Mouse (Mus musculus) megakaryocyte, adult 5-6 weeks (primary cell): ENCODE measurements around the gene Cnp. TPM values are rescaled to one million over a fixed set of nuclear protein-coding genes. Genes with fewer than 3 reads are reported as not detected.

Experiments used
- ATAC-seq: 2 replicates; pipeline ENCODE4 v1.8.0; 2016; ENCODE audit warnings: mild to moderate bottlenecking, inconsistent platforms; ENCODE audit not compliant: poor library complexity, severe bottlenecking
- total RNA-seq, 2 experiments: library from RNA; stranded (forward) in 1 of 2; stranded (reverse) in 1 of 2; fragments of 153-499, 151-499 nt in 1 of 2; fragments of 221-1000, 200-1000 nt in 1 of 2; gene quantifications; 2 replicates each; pipeline versions ENCODE4 v1.2.3 to v1.2.4; 2015 to 2017

Gene Cnp
- total RNA-seq, 2 experiments from 2014 or later, result 9.5 to 23.9 TPM

DNA sequence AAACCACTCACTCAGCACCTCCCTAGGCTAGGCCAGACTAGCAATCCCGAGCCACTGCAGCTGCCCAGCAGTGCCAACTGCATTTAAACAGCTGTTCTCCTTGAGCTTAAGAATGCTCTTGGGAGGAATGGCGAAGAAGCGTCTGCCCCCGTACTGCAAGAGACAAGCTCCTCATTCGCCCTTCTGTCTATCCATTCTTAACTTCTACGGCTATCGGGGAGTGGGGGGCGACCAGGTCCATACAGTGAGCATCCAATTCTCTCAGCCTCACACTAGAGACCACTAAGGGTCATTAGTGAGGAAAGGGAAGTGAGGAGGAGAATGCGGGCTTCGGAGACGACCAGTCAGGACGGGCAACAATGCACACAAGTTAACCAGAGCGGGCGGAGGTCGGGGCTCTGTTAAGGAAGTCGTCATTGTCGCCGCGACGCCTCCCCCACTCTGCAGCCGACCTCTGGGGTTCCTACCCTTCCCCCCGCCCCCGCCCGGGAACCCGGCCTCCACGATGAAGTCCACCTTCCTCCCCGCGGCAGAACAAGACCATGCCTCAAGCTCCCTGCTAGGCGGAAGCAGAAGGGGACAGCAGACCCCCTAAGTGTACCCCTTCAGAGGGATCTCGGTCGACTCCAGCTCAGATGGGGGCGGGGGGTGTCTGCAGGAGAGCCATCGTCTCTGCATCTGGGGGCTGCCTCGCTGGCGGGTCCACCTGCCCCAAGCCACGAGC is 44.2 kb downstream of the Cnp start, which contains the start of gene Nkiras2:
Gene Nkiras2, plus strand, starts transcription at position 484 of the 724 bp plus-strand sequence.
- ATAC-seq, result peak; percentile 51

DNA sequence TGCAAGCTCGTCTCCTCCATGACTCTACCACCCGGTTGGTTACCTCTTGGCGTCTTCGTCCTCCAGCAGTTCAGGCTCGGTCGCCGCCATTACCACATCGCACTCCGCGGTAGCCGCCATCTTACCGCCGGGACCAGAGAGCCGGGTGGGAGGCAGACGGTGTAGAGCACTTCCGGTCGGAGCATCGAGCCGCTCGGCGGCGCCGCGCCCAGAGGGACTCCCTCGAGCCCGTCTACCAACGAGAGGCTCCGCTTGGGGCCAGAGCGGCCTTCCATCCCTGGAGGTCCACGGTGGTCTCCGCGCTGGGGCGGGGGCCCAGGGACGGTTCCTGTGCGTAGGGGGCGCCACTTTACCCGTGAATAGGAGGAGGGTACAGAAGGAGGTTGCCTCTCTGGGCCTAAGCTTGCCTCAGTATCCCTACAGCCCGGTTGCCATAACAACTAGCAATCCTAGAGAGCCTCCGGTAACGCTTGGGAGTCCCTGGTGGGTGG is 44.8 kb downstream of the Cnp start:
- ATAC-seq, result peak; percentile 83

DNA sequence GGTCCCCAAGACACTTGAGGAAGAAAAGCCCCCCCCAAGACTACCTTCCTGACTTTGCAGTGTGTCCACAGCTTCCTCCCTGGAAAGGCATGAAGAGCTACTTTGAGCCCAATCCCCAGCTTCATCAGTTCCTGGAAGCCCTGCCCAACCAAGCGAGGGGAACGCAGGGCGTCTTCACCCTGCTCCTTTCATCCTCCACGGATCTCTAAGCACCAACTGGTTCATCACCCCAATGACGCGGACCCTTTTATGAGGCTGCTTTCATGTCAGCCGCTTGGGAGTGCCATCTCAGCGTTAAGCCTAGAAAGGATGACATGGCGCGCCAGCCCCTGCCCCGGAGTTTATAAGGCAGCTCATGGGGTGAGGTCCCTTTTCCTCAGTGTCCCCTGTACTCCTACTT is 45.3 kb downstream of the Cnp start, which contains the start of gene Dnajc7:
Gene Dnajc7, minus strand, starts transcription at position 187 of the 400 bp plus-strand sequence.
- ATAC-seq, result no peak

DNA sequence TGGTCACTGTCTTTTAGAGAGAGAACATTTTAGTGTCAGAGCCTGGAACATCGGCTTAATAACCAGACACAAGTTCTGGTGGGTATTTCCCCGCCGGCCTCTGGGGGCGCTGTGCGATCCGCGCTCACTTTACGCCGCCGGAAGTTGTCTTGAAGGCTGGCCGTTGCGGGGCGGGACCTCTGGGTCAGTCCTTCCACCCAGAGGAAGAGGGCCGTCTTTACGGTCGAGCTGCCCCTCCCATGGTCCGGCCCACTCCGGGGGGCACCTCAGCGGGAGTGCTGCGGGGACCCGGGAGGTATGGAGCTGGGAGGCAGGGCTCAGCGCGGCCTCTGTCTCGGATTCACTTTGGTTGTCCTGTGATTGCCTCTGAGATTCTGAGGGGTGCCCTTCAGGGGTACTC is 48.0 kb downstream of the Cnp start:
- peak; percentile 63 for ATAC-seq

DNA sequence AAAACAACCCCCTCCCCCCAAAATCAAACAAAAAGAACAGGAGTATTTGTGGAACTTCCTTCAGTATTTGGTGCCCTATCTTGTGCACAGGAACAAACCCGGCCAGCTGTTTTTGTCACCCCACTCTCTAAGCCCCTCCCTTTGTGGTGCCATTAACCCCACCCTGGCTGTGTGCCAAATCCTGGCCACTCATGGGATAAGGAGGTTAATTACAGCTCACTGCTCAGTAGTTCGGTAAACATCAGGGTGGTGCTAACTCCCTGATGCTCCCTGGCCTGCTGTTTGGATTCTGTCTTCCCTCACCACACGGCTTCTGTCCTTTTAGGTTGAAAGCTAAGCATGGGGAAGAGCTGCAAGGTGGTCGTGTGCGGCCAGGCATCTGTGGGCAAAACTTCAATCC is 49.2 kb downstream of the Cnp start:
- ATAC-seq, result no peak

DNA sequence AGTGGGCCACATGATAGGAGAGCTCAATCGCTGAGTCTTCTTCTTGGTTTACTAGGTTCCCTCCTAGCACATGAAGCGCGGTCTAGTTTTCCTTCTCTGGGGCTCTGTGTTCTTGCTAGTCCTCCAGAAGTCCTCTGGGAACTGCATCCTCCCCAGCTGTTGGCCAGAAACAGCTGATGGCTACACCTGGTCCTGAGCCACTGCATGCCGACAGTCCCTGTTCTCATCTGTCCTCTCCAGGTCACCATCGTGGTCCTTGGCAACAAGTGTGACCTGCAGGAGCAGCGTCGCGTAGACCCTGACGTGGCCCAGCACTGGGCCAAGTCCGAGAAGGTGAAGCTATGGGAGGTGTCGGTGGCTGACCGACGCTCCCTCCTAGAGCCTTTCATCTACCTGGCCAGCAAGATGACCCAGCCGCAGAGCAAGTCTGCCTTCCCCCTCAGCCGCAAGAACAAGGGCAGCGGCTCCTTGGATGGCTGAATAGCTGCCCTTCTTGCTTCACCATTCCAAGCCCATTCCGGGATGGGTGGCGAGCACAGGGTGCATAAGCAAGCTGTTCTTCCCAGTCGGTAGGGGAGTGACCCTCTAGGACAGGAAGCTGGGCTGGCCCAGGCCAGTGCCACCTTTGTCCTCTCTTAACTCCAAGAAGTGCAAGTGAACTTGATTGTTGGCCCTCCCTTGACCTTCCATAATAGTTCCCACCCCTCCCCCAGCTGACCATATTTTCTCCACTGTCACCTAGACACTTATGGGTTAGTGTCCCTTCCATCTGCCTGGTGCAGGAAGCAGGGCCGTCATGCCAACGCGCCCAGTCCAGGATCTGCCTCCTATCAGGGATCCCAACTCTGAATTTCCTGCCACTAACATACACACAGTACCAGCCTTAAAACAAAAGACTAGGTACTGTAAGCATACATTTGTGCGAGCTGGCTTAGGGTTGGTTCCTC is 51.3 kb downstream of the Cnp start:
- ATAC-seq, result no peak

DNA sequence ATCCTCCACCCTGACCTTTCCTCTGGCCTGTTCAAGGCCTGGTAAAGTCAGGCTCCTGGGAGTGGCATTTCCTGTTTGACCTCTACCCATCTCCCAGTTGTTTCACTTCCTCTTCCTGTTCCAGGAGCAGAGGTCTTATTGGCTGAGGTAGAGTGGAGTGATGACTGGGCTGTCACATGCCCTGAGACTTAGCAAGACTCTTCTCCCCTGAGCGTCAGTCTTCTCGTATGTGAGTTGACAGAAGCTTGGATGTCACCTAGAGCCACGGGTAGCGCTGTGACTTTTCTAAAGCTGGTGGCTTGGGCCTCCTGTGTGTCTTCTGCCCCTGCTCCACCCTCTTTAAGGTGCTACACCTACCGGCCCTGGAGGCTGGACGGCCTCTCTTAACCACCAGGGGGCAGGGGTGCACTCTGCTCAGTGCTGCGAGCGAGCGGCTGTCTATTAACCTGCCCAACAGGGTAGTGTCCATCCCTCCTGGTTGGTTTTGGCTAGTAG is 52.0 kb downstream of the Cnp start:
- ATAC-seq, result peak; percentile 77

DNA sequence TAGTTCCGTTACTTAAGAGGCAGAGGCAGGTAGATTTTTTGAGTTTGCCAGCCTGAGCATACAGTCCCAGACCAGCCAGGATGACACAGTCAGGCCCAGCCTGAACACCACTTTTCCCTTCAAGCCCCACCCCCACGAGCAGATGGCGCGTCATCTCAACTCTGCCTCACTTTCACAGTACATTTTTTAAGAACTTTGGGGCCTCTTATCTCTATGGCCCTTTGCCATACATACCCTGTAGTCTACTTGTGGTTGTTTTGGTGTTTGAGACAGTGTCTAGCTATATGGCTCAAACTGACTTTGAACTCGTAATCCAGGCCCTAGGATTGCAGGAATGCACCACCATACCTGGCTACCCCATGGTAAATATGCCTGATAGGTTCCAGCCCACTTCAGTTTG is 53.4 kb downstream of the Cnp start:
- ATAC-seq, result no peak

DNA sequence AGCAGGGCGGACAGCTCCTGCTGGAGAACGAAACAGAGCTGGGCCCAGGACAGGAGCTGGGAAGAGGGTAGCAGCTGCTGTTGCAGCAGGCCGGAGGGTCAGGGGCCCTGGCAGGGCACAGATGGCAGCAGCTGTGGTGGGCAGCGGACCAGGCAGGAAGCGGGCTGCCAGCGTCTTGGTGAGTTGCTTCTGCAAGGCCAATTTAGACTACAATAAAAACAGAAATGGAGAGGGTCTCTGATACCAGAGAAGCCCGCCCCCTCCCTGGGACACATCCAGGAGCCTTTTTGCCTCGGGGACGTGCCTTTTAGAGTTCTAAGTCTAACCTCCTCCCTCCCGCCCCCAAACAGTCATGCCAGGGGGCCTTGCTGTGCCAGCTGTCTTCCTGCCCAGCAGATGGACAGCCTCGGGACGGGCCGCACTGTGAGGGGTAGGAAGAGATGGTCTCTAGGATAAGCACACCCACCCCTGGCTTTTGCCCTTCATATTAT is 54.2 kb downstream of the Cnp start:
- no peak for ATAC-seq

DNA sequence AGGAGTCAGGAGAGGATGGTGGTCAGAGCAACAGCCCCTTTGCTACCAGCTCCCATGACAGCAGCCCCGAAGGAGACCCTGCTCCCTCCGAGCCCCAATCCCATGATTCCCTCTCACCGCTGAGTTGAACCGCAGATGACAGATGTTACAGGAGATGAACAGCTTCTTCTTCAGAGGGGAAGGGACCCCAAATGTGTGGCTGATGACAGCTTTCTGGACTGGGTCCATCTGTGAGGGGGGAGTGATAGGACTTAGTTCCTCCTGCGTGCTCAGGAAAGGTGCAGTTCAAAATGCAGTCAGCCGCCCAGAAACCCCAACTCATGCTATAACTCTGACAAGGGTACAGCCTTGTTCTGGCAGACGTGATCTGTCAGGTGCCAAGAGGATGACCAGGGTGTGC is 59.8 kb downstream of the Cnp start:
- ATAC-seq, result no peak

DNA sequence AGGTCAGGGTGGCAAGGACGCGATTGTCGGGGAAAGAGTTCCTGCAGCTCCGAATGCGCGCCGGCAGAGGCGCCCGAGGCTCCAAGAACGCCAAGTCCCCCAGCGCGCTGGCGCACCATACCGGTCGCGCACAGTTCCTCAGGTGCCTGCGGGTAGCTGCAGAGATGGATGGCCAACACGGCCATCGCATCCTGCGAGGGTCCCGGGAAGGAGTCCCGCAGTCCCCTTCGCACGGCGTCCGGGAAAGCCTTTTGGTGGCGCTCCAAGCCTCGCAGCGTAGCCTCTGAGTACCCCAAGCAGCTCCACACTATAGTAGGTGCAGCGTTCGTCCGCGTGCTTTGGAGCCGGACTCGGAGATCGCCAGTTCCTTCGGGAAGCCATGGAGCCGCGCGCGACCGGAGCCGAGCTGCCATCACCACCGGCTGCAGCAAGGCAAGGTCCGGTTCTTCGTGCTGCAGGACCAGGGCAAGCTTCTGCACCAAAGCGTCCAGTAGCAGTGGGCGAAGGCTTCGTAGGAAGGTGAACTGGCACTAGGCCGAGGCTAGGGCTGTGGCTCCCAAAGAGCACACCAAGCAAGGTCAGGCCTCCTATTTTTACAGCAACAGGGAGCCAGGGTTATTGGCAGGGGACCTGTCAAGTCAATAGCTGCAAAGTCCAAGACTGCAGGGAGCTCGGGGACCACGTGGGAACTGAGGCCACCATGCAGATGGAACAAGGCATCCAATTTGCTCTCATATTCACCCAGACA is 65.6 kb downstream of the Cnp start:
- ATAC-seq, result peak; percentile 71

Other genes starting within 250 kb of the Cnp start
- not detected in 2 replicates for gene Gast, start 240.5 kb upstream of the Cnp start, total RNA-seq (2015)
- gene Gast, start 240.5 kb upstream of the Cnp start, total RNA-seq (2017), result not detected in 2 replicates
- not detected in 2 replicates for gene Hap1, start 218.8 kb upstream of the Cnp start, total RNA-seq (2015)
- not detected in 2 replicates for gene Hap1, start 218.8 kb upstream of the Cnp start, total RNA-seq (2017)
- gene Jup, start 177.1 kb upstream of the Cnp start, total RNA-seq (2015), result 3.5 and 3.9 TPM in 2 replicates
- gene Jup, start 177.1 kb upstream of the Cnp start, total RNA-seq (2017), result 1.5 and 5.1 TPM in 2 replicates
- not detected in 2 replicates for gene P3h4, start 160.1 kb upstream of the Cnp start, total RNA-seq (2015)
- 0.08 TPM in 1 of 2 replicates, not detected in the other for gene P3h4, start 160.1 kb upstream of the Cnp start, total RNA-seq (2017)
- gene Fkbp10, start 159.2 kb upstream of the Cnp start, total RNA-seq (2015), result 0.09 TPM in 1 of 2 replicates, not detected in the other
- gene Fkbp10, start 159.2 kb upstream of the Cnp start, total RNA-seq (2017), result not detected in 2 replicates
- gene Nt5c3b, start 133.1 kb upstream of the Cnp start, total RNA-seq (2015), result 8.8 and 9.8 TPM in 2 replicates
- 7.3 and 9.6 TPM in 2 replicates for gene Nt5c3b, start 133.1 kb upstream of the Cnp start, total RNA-seq (2017)
- not detected in 2 replicates for gene Klhl10, start 133.0 kb upstream of the Cnp start, total RNA-seq (2015)
- not detected in 2 replicates for gene Klhl10, start 133.0 kb upstream of the Cnp start, total RNA-seq (2017)
- gene Klhl11, start 102.2 kb upstream of the Cnp start, total RNA-seq (2015), result 5.9 and 8.1 TPM in 2 replicates
- 14.5 and 14.8 TPM in 2 replicates for gene Klhl11, start 102.2 kb upstream of the Cnp start, total RNA-seq (2017)
- gene Acly, start 46.9 kb upstream of the Cnp start, total RNA-seq (2015), result 80.6 and 90.8 TPM in 2 replicates
- 100 and 105 TPM in 2 replicates for gene Acly, start 46.9 kb upstream of the Cnp start, total RNA-seq (2017)
- 0.16 and 0.96 TPM in 2 replicates for gene Ttc25, start 29.3 kb upstream of the Cnp start, total RNA-seq (2015)
- gene Ttc25, start 29.3 kb upstream of the Cnp start, total RNA-seq (2017), result not detected in 2 replicates
- 47.7 and 52.7 TPM in 2 replicates for gene Nkiras2, start 44.3 kb downstream of the Cnp start, total RNA-seq (2015)
- 36.0 and 45.5 TPM in 2 replicates for gene Nkiras2, start 44.3 kb downstream of the Cnp start, total RNA-seq (2017)
- gene Dnajc7, start 45.3 kb downstream of the Cnp start, total RNA-seq (2015), result 98.1 and 124 TPM in 2 replicates
- 145 and 172 TPM in 2 replicates for gene Dnajc7, start 45.3 kb downstream of the Cnp start, total RNA-seq (2017)
- gene Zfp385c, start 117.6 kb downstream of the Cnp start, total RNA-seq (2015), result not detected in 2 replicates
- not detected in 2 replicates for gene Zfp385c, start 117.6 kb downstream of the Cnp start, total RNA-seq (2017)
- 23.7 and 24.9 TPM in 2 replicates for gene Dhx58, start 129.4 kb downstream of the Cnp start, total RNA-seq (2015)
- gene Dhx58, start 129.4 kb downstream of the Cnp start, total RNA-seq (2017), result 36.9 and 50.9 TPM in 2 replicates
- 11.0 and 11.5 TPM in 2 replicates for gene Kat2a, start 137.6 kb downstream of the Cnp start, total RNA-seq (2015)
- 8.7 and 9.0 TPM in 2 replicates for gene Kat2a, start 137.6 kb downstream of the Cnp start, total RNA-seq (2017)
- not detected in 2 replicates for gene Hspb9, start 138.9 kb downstream of the Cnp start, total RNA-seq (2015)
- gene Hspb9, start 138.9 kb downstream of the Cnp start, total RNA-seq (2017), result 0.65 TPM in 1 of 2 replicates, not detected in the other
- gene Rab5c, start 163.3 kb downstream of the Cnp start, total RNA-seq (2015), result 167 and 170 TPM in 2 replicates
- 136 and 142 TPM in 2 replicates for gene Rab5c, start 163.3 kb downstream of the Cnp start, total RNA-seq (2017)
- gene Kcnh4, start 185.0 kb downstream of the Cnp start, total RNA-seq (2015), result not detected in 2 replicates
- gene Kcnh4, start 185.0 kb downstream of the Cnp start, total RNA-seq (2017), result not detected in 2 replicates
- gene Hcrt, start 188.0 kb downstream of the Cnp start, total RNA-seq (2015), result not detected in 2 replicates
- not detected in 2 replicates for gene Hcrt, start 188.0 kb downstream of the Cnp start, total RNA-seq (2017)
- 4.6 and 5.6 TPM in 2 replicates for gene Ghdc, start 196.1 kb downstream of the Cnp start, total RNA-seq (2015)
- gene Ghdc, start 196.1 kb downstream of the Cnp start, total RNA-seq (2017), result 4.6 and 6.6 TPM in 2 replicates